Mouse (Mus musculus) forebrain, embryonic 13.5 days (tissue): ENCODE data around the gene Coq10a. TPM values are rescaled to one million over a fixed set of nuclear protein-coding genes. Genes with fewer than 3 reads are reported as not detected.
A peak's percentile ranks its signal among the peaks of the same experiment; 100 is the strongest.

ENCODE experiments used
- ATAC-seq: fragments of 200-750 bp; cut with Nextera tagmentation; 2 replicates; pipeline ENCODE4 v1.8.0; 2017
- H3K27ac ChIP-seq: fragments of 300-500 bp; sonication (generic); 2 replicates; pipeline ENCODE4 v1.5.1; 2015; ENCODE audit warnings: inconsistent platforms, mild to moderate bottlenecking, moderate library complexity
- H3K27me3 ChIP-seq: fragments of 300-500 bp; sonication (generic); 2 replicates; pipeline ENCODE4 v1.6.1; 2015; ENCODE audit warnings: mild to moderate bottlenecking, inconsistent platforms
- H3K36me3 ChIP-seq: fragments of 300-500 bp; sonication (generic); 2 replicates; pipeline ENCODE4 v1.6.1; 2015; ENCODE audit warnings: mild to moderate bottlenecking, inconsistent platforms; ENCODE audit not compliant: poor library complexity, severe bottlenecking
- H3K4me1 ChIP-seq: fragments of 300-500 bp; sonication (generic); 2 replicates; pipeline ENCODE4 v1.6.1; 2015; ENCODE audit warnings: inconsistent platforms
- H3K4me2 ChIP-seq: fragments of 300-500 bp; sonication (generic); 2 replicates; pipeline ENCODE4 v1.6.1; 2015; ENCODE audit warnings: inconsistent platforms, mild to moderate bottlenecking, moderate library complexity
- H3K4me3 ChIP-seq: fragments of 300-500 bp; sonication (generic); 2 replicates; pipeline ENCODE4 v1.5.1; 2015; ENCODE audit warnings: mild to moderate bottlenecking, inconsistent platforms
- H3K9ac ChIP-seq: fragments of 300-500 bp; sonication (generic); 2 replicates; pipeline ENCODE4 v1.6.1; 2015; ENCODE audit warnings: mild to moderate bottlenecking, inconsistent platforms
- H3K9me3 ChIP-seq: fragments of 300-500 bp; sonication (generic); replicated peaks from 2 replicates; pipeline ENCODE4 v1.6.1; 2016; ENCODE audit warnings: inconsistent platforms
- WGBS: fragments of 180-500 bp; shearing (Covaris S2); methylation state at CpG from one replicate; pipeline ENCODE4 v1.1.7; 2015; 5-methylcytosine and 5-hydroxymethylcytosine counted together
- polyA plus RNA-seq: library from polyadenylated mRNA; unstranded; fragments of >200 nt; fragmentation: Nextera tagmentation; extraction: Ambion mirVana; gene quantifications from 2 replicates; pipeline ENCODE4 v1.2.1, GENCODE M21; 2015

Coq10a gene
- polyA plus RNA-seq, 1 experiment from 2014 or later: 22.8 TPM

DNA sequence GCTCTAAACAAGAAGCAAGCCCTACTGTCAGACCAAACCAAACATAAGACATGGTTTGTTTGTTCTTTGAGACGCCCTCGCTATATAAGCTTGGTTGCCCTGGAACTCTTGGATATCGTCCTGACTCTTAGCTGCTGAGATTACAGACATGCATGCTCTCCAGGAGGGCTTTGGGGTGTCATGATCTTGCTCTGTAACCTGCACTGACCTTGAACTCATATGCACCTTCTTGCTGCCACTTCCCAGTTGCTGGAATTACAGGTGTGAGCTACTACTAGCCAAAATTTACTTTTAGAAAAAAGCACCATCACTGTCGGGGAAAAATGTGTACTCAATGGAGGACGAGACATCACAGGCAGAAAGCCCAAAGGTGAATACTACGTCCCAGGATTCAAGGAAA, 802 bp upstream of the Coq10a start:
- Histone ChIP-seq H3K9me3 (no peaks in the 10 kb centered on the region), H3K4me3 (peak overlapping the region; percentile 70), H3K27me3 (no peaks in the 10 kb centered on the region), H3K36me3 (peaks cover 13% of the 10 kb centered on the region), H3K4me2 (peak overlapping the region; percentile 86), H3K9ac (peak overlapping the region; percentile 79), H3K4me1 (peaks cover 20% of the 10 kb centered on the region), H3K27ac (peak overlapping the region; percentile 96)
- WGBS: 84% methylated on average over 6 of the region's 6 CpGs
- no peak for ATAC-seq

DNA sequence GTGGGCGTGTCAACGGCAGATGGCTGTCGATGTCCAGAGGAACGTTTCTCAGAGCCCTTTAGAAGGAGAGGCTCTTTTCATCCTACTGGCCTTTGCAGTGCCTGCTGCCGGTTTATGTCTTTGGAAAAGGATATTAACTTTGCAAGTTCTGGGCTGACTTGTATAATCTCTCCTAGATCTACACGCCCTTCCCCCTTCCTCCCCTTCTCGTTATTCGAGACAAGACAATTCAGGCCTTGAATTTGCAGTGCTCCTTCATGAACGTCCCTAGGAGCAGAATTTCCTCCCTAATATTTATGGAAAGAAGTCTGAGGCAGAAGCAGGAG, 384 bp upstream of the Coq10a start:
- H3K9ac ChIP-seq: peak overlapping the region; percentile 79
- peaks cover 20% of the 10 kb centered on the region for H3K4me1 ChIP-seq
- peak overlapping the region; percentile 86 for H3K4me2 ChIP-seq
- no peaks in the 10 kb centered on the region for H3K27me3 ChIP-seq
- 4% methylated on average over 9 of the region's 9 CpGs for WGBS
- peak overlapping the region; percentile 70 for H3K4me3 ChIP-seq
- H3K36me3 ChIP-seq: peaks cover 17% of the 10 kb centered on the region
- peak overlapping the region; percentile 96 for H3K27ac ChIP-seq
- no peak for ATAC-seq
- H3K9me3 ChIP-seq: no peaks in the 10 kb centered on the region

DNA sequence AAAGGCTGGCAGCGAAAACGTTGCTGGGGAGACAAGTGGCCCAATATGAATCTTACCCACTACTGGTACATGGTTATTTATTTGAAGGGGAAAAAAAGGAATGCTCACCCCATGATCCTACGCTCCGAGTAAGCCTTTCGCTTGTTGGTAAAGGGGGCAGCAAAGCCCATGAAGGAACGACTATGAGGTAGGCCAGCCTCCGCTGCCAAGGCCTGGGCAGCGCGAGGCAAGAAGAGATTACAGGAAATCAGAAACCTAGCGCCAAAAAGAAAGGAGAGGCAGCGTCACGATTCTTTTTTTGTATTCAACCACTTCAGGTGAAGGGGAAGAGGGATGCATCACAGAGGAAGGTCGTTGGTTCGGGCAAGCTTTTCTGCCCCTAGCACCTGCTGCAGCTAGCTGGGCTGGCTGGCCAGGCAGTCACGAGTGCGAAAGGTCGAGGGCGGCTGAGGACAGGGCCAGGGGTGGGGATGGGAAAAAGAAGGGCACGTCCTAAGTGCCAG, 847 bp downstream of the Coq10a start:
- peaks cover 29% of the 10 kb centered on the region for H3K36me3 ChIP-seq
- H3K9ac ChIP-seq: peak overlapping the region; percentile 79
- ATAC-seq: no peak
- H3K4me1 ChIP-seq: peaks cover 20% of the 10 kb centered on the region
- peak overlapping the region; percentile 70 for H3K4me3 ChIP-seq
- no peaks in the 10 kb centered on the region for H3K9me3 ChIP-seq
- WGBS: 12% methylated on average over 19 of the region's 19 CpGs
- H3K27me3 ChIP-seq: no peaks in the 10 kb centered on the region
- H3K27ac ChIP-seq: peak overlapping the region; percentile 96
- peak overlapping the region; percentile 86 for H3K4me2 ChIP-seq

DNA sequence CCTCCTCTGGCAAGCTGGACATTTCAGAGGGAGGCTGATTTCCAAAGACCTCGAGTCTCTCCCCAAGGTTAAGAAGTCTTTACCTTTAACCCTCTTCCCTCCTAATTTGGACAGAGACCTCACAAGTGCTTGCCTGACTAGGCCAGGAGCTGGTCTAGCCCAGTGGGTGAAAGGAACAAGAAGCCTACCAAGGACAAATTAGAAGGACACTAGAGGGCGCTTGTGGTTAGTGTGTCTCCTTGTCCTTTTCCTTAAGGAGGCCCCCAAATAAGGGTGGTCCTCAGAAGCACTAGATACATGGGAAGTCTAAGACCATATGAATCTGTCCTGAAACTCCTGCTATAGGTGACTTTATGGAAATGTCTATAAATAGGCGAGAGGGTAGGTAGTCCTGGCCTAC, 6.2 kb downstream of the Coq10a start:
- ATAC-seq: 0 out of 2 replicates have a peak, but pooled peaks have one; percentile 33
- H3K27me3 ChIP-seq: no peaks in the 10 kb centered on the region
- H3K9me3 ChIP-seq: no peaks in the 10 kb centered on the region
- H3K9ac ChIP-seq: no peak overlapping the region
- H3K4me2 ChIP-seq: no peak overlapping the region
- WGBS: 42% methylated on average over 3 of the region's 3 CpGs
- H3K4me1 ChIP-seq: peaks cover 5% of the 10 kb centered on the region
- H3K27ac ChIP-seq: no peak overlapping the region
- peaks cover 82% of the 10 kb centered on the region for H3K36me3 ChIP-seq
- no peak overlapping the region for H3K4me3 ChIP-seq

DNA sequence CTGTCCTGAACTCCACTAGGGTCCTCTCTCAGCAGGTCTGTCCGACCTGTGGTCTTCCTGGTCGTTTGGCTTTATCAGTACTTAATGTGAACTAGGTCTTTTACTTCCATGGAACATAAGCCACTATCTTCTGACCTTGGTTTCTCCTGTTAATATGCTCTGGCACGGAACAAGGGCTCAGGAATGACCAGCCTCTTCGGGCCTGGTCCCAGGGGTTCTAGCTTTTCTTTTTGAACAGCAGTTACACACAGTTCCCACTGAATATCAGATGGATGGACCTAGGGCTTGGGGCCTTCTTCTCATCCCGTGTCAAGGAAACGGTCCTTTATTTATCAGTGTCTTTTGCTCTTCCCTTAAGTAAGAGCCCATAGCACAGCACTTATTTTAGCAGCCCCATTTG, 7.0 kb downstream of the Coq10a start:
- H3K9me3 ChIP-seq: no peaks in the 10 kb centered on the region
- no peak for ATAC-seq
- H3K4me2 ChIP-seq: no peak overlapping the region
- H3K27ac ChIP-seq: no peak overlapping the region
- H3K4me3 ChIP-seq: no peak overlapping the region
- WGBS: 91% methylated on average over 6 of the region's 6 CpGs
- no peaks in the 10 kb centered on the region for H3K4me1 ChIP-seq
- peaks cover 82% of the 10 kb centered on the region for H3K36me3 ChIP-seq
- H3K9ac ChIP-seq: no peak overlapping the region
- H3K27me3 ChIP-seq: no peaks in the 10 kb centered on the region

DNA sequence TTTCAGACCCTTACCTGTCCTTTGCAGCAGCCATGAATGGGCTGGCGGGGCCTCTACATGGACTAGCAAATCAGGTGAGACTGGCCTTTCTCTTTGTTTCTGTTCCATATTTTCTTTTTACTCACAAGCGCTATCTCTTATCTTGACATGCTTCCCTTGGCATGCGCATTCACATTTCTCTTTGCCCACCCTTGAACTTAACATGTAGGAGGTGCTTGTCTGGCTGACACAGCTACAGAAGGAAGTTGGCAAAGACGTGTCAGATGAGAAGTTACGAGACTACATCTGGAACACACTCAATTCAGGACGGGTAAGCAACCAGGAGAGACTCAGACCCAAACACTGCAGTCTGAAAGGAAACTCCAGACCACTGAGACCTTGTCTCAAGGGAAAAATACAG, 9.6 kb downstream of the Coq10a start:
- Histone ChIP-seq H3K36me3 (peaks cover 81% of the 10 kb centered on the region), H3K27ac (no peak overlapping the region), H3K4me1 (no peaks in the 10 kb centered on the region), H3K4me2 (no peak overlapping the region), H3K4me3 (no peak overlapping the region), H3K9ac (no peak overlapping the region), H3K9me3 (no peaks in the 10 kb centered on the region), H3K27me3 (no peaks in the 10 kb centered on the region)
- no peak for ATAC-seq
- 94% methylated on average over 6 of the region's 6 CpGs for WGBS

DNA sequence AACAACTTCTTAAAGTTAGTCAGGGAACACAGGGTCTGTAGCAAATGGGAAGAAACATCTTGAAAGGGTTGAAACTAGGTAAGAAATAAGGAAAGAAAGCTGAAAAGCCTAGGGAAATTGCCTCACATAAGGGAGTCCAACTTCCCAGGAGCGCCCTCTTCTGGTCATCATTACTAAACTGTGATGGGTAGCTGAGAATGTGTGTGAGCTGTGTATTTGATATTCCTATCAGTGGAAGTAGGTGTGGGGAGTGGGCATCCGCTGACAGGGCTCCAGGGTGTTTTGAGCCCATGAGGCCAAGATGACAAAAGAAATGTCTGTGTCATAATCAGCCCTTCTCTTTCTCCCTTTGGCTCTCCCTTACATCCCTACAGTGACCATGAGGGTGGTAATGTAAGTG, 10.0 kb downstream of the Coq10a start:
- Histone ChIP-seq H3K4me1 (no peaks in the 10 kb centered on the region), H3K36me3 (peaks cover 81% of the 10 kb centered on the region), H3K4me3 (no peak overlapping the region), H3K9me3 (no peaks in the 10 kb centered on the region), H3K27ac (no peak overlapping the region), H3K27me3 (no peaks in the 10 kb centered on the region), H3K4me2 (no peak overlapping the region), H3K9ac (no peak overlapping the region)
- ATAC-seq: no peak
- 53% methylated on average over 2 of the region's 2 CpGs for WGBS

DNA sequence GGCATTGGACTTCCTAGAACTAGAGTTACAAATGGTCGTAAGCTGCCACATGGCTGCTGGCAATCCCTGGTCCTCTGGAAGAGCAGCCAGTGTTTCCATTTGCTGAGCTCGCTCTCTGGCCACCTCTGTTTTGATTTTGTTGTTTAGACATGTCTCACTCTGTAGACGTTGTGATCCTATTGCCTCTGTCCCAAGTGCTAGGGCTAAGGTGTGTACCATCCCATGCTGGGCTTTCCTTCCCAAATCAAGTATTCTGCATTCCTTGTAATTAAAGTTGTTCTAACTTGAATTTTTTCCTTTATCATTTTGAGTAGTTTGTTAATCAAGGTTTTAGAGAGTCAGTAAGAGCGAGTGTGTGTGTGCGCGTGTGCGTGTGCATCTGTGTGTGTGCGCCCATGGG, 21.3 kb downstream of the Coq10a start:
- H3K4me2 ChIP-seq: no peak overlapping the region
- WGBS: 94% methylated on average over 8 of the region's 8 CpGs
- H3K4me3 ChIP-seq: no peak overlapping the region
- H3K9ac ChIP-seq: no peak overlapping the region
- H3K27ac ChIP-seq: no peak overlapping the region
- H3K4me1 ChIP-seq: peaks cover 13% of the 10 kb centered on the region
- no peak for ATAC-seq
- no peaks in the 10 kb centered on the region for H3K27me3 ChIP-seq
- H3K9me3 ChIP-seq: no peaks in the 10 kb centered on the region
- H3K36me3 ChIP-seq: peaks cover 28% of the 10 kb centered on the region

DNA sequence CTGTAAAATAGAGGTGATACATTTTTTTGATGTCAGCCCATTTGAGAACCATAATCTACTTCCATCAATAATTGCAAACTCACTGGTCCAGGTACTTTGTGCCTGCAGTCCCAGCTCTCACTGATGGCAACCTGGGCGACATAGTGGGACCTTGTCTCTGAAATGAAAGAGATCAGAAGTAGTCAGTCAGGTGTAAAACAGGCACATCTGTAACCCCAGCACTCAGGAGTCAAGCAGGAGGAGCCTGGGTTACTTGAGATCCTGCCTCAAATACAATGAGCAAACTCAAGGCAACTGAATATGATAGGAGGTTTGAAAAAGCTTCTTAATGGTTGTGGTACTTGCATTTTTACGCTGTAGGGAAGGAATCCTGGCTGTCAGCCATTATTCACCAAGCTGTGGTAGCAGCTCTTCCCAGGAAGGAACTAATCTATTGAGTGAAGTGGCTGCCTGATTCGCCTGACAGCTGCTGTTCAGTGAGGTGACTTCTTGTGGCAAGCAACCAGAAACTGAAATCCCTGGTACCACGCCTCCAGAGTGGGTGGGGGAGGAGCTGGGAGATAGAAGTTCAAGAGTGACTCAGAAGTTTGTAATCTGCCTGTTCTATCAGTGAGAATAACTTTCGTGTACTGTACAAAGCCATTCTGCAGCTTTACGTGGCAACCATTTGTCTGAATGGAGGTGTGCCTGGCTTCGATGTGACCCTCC, 24.1 kb downstream of the Coq10a start:
- ATAC-seq: peak; percentile 55; the same call in 1 of the 2 replicates
- 53% methylated on average over 7 of the region's 7 CpGs for WGBS

DNA sequence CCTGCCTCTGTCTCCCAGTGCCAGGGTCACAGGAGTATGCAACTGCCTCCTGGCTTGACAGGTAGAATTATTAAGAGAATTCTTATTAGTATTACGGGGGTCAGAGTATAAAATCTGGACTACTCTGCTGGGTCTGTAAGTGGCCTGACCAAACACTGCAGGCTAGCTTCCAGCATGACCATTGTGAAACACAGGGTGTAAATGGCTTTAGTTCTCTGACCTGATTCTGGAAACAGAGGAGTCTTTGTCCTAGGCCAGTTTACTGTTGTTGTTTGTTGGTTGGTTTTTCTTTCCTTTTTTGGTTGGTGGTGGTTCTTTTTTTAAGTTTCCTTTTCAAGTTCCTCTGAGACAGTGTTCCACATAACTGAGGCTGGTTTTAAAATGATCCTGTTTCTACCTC, 25.4 kb downstream of the Coq10a start:
- no peaks in the 10 kb centered on the region for H3K27me3 ChIP-seq
- H3K27ac ChIP-seq: no peak overlapping the region
- H3K9me3 ChIP-seq: no peaks in the 10 kb centered on the region
- WGBS: 90% methylated on average over 1 of the region's 1 CpGs
- H3K4me1 ChIP-seq: peaks cover 28% of the 10 kb centered on the region
- no peak overlapping the region for H3K4me3 ChIP-seq
- H3K36me3 ChIP-seq: no peaks in the 10 kb centered on the region
- H3K9ac ChIP-seq: no peak overlapping the region
- no peak overlapping the region for H3K4me2 ChIP-seq
- ATAC-seq: no peak

More for the DNA sequence above, 24.1 kb downstream of the Coq10a start:
- Histone ChIP-seq H3K27ac (peak overlapping the region; percentile 61), H3K4me2 (no peak overlapping the region), H3K4me3 (no peak overlapping the region), H3K27me3 (no peaks in the 10 kb centered on the region), H3K4me1 (peaks cover 15% of the 10 kb centered on the region), H3K36me3 (no peaks in the 10 kb centered on the region), H3K9me3 (no peaks in the 10 kb centered on the region), H3K9ac (no peak overlapping the region)

DNA sequence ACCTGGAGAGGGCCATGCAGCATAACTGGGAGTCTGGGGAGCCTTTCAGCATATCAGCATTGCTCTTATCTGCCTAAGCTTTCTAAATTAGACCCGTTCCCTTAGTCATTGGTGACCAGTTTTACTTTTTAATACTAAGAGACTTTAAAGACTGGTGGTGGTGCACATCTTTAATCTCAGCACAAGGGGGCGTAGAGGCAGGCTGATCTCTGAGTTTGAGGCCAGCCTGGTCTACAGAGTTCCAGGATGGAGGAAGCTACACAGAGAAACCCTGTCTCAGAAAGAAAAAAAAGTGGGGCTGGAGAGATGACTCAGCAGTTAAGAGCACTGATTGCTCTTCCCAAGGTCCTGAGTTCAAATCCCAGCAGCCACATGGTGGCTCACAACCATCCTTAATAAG, 28.5 kb downstream of the Coq10a start:
- WGBS: 83% methylated on average over 2 of the region's 2 CpGs
- no peaks in the 10 kb centered on the region for H3K36me3 ChIP-seq
- no peak overlapping the region for H3K4me3 ChIP-seq
- no peaks in the 10 kb centered on the region for H3K27me3 ChIP-seq
- no peaks in the 10 kb centered on the region for H3K9me3 ChIP-seq
- no peak overlapping the region for H3K9ac ChIP-seq
- ATAC-seq: no peak
- H3K4me2 ChIP-seq: no peak overlapping the region
- H3K27ac ChIP-seq: no peak overlapping the region
- peaks cover 36% of the 10 kb centered on the region for H3K4me1 ChIP-seq

DNA sequence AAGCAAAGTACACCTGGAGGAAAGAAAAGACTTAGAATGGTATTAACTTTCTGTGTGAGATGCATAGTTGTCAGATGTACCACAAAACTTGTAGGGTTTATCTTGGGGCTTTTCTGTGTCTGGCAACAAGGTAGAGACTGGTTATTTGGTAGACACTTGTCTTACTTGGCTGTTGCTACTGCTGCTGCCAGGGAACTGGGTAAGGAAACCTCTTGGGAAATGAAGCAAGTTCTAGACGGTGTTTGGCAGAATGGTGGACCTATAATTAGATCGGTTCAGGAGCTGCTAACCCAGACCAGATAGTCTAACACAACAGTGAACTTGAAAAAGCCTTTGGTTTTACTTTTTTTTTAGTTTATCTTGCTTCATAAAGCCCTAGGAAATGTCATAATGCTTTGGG, 29.8 kb downstream of the Coq10a start:
- Histone ChIP-seq H3K27ac (no peak overlapping the region), H3K4me2 (peak overlapping the region; percentile 95), H3K36me3 (no peaks in the 10 kb centered on the region), H3K4me1 (peaks cover 27% of the 10 kb centered on the region), H3K9ac (peak overlapping the region; percentile 97), H3K9me3 (no peaks in the 10 kb centered on the region), H3K27me3 (no peaks in the 10 kb centered on the region), H3K4me3 (peak overlapping the region; percentile 96)
- no peak for ATAC-seq
- 85% methylated on average over 2 of the region's 2 CpGs for WGBS

DNA sequence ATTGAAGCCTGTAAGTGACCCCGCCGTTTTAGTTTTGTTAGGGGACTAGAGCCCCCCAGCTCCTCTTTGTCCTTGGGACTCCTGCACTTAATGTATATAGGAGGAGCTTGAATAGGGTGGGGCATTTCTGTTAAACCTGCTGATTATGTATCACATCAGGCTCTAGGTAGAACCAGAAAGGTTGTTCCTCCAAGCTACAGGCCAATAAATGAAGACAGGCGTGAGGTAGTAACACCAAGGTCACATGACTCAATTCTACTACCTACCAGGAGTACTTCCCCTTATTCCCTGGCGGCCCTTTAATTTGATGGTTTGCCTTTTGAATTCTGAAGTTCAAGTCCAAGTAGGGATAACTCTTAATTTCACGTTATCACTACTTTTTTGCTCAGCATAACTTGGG, 30.4 kb downstream of the Coq10a start:
- peak overlapping the region; percentile 95 for H3K4me2 ChIP-seq
- peaks cover 25% of the 10 kb centered on the region for H3K4me1 ChIP-seq
- ATAC-seq: no peak
- H3K27ac ChIP-seq: peak overlapping the region; percentile 92
- H3K9me3 ChIP-seq: no peaks in the 10 kb centered on the region
- WGBS: 17% methylated on average over 5 of the region's 5 CpGs
- H3K27me3 ChIP-seq: no peaks in the 10 kb centered on the region
- H3K4me3 ChIP-seq: peak overlapping the region; percentile 96
- H3K36me3 ChIP-seq: no peaks in the 10 kb centered on the region
- H3K9ac ChIP-seq: peak overlapping the region; percentile 97
